Mouse (Mus musculus): ENCODE data around the gene Sys1.

- no peak for TF ChIP-seq POLR2A (IDR thresholded peaks at IDR 0.05; ENCODE audit: control insufficient read depth, low read depth, low read length)
- no peak for TF ChIP-seq CTCF (IDR thresholded peaks at IDR 0.05; ENCODE audit: control insufficient read depth, insufficient read depth, insufficient replicate concordance, low read depth, low read length)
Measured at GRCm38 (mm10) chr2:164518266-164519170, 61.8 kb downstream of the Sys1 start.

All from testis, adult 2 months (tissue).